Mouse (Mus musculus): ENCODE measurements at regions not wholly inside any gene's neighbourhood (a gene's known extent, or its start where the extent isn't known, plus 50 kb on each side); places are given as distances from the start of the nearest gene placed in this dataset.

- Histone ChIP-seq H3K4me3 (ENCODE audit: insufficient read depth, low read depth, low read length) (no peak overlapping the region), H3K27me3 (replicated peaks; ENCODE audit: control insufficient read depth, insufficient read depth, low read length) (no peaks in the 10 kb centered on the region), H3K36me3 (ENCODE audit: control insufficient read depth, insufficient read depth, low read length) (no peaks in the 10 kb centered on the region), H3K27ac (ENCODE audit: insufficient read depth, low read depth, low read length) (no peak overlapping the region), H3K4me1 (ENCODE audit: control insufficient read depth, insufficient read depth, low read length) (no peaks in the 10 kb centered on the region)
- no peak for TF ChIP-seq POLR2A (IDR thresholded peaks at IDR 0.05; ENCODE audit: low read depth, low read length)
- no peak for TF ChIP-seq CTCF (conservative IDR thresholded peaks at IDR 0.05; ENCODE audit: insufficient read depth, insufficient read length, low read depth, low read length)
- no peak for DNase-seq
Measured at GRCm38 (mm10) chr10:97008873-97009272, 392.1 kb downstream of the Btg1 start.

- Histone ChIP-seq H3K4me1 (ENCODE audit: control insufficient read depth, insufficient read depth, low read length) (no peaks in the 10 kb centered on the region), H3K27ac (ENCODE audit: insufficient read depth, low read depth, low read length) (no peak overlapping the region), H3K4me3 (ENCODE audit: insufficient read depth, low read depth, low read length) (no peak overlapping the region), H3K36me3 (ENCODE audit: control insufficient read depth, insufficient read depth, low read length) (no peaks in the 10 kb centered on the region), H3K27me3 (replicated peaks; ENCODE audit: control insufficient read depth, insufficient read depth, low read length) (no peaks in the 10 kb centered on the region)
- DNase-seq, result no peak
- TF ChIP-seq POLR2A (IDR thresholded peaks at IDR 0.05; ENCODE audit: low read depth, low read length), result no peak
- TF ChIP-seq CTCF (conservative IDR thresholded peaks at IDR 0.05; ENCODE audit: insufficient read depth, insufficient read length, low read depth, low read length), result no peak
- WGBS, result 91% methylated on average over 1 of the region's 1 CpGs
Measured at GRCm38 (mm10) chr10:97009859-97010258, 393.1 kb downstream of the Btg1 start.

GRCm38 (mm10) chr10:97018641-97019040 lies 401.8 kb downstream of the Btg1 start:
- H3K27me3 ChIP-seq (replicated peaks; ENCODE audit: control insufficient read depth, insufficient read depth, low read length), result no peaks in the 10 kb centered on the region
- no peak overlapping the region for H3K4me3 ChIP-seq (ENCODE audit: insufficient read depth, low read depth, low read length)
- no peak overlapping the region for H3K27ac ChIP-seq (ENCODE audit: insufficient read depth, low read depth, low read length)
- no peak for DNase-seq
- TF ChIP-seq CTCF (conservative IDR thresholded peaks at IDR 0.05; ENCODE audit: insufficient read depth, insufficient read length, low read depth, low read length) (no peak), POLR2A (IDR thresholded peaks at IDR 0.05; ENCODE audit: low read depth, low read length) (no peak)
- H3K36me3 ChIP-seq (ENCODE audit: control insufficient read depth, insufficient read depth, low read length), result no peaks in the 10 kb centered on the region
- H3K4me1 ChIP-seq (ENCODE audit: control insufficient read depth, insufficient read depth, low read length), result no peaks in the 10 kb centered on the region
- whole genome bisulfite sequencing, result 71% methylated on average over 3 of the region's 3 CpGs

GRCm38 (mm10) chr10:97028776-97029175 lies 412.0 kb downstream of the Btg1 start:
- Histone ChIP-seq H3K36me3 (ENCODE audit: control insufficient read depth, insufficient read depth, low read length) (no peaks in the 10 kb centered on the region), H3K4me3 (ENCODE audit: insufficient read depth, low read depth, low read length) (no peak overlapping the region), H3K4me1 (ENCODE audit: control insufficient read depth, insufficient read depth, low read length) (no peaks in the 10 kb centered on the region), H3K27me3 (replicated peaks; ENCODE audit: control insufficient read depth, insufficient read depth, low read length) (no peaks in the 10 kb centered on the region), H3K27ac (ENCODE audit: insufficient read depth, low read depth, low read length) (no peak overlapping the region)
- 76% methylated on average over 5 of the region's 5 CpGs for WGBS
- TF ChIP-seq POLR2A (IDR thresholded peaks at IDR 0.05; ENCODE audit: low read depth, low read length) (no peak), CTCF (conservative IDR thresholded peaks at IDR 0.05; ENCODE audit: insufficient read depth, insufficient read length, low read depth, low read length) (no peak)
- no peak for DNase-seq

GRCm38 (mm10) chr10:97030996-97031395 lies 414.2 kb downstream of the Btg1 start:
- WGBS, result 88% methylated on average over 2 of the region's 2 CpGs
- H3K36me3 ChIP-seq (ENCODE audit: control insufficient read depth, insufficient read depth, low read length), result no peaks in the 10 kb centered on the region
- H3K4me3 ChIP-seq (ENCODE audit: insufficient read depth, low read depth, low read length), result no peak overlapping the region
- H3K27ac ChIP-seq (ENCODE audit: insufficient read depth, low read depth, low read length), result no peak overlapping the region
- no peaks in the 10 kb centered on the region for H3K4me1 ChIP-seq (ENCODE audit: control insufficient read depth, insufficient read depth, low read length)
- no peaks in the 10 kb centered on the region for H3K27me3 ChIP-seq (replicated peaks; ENCODE audit: control insufficient read depth, insufficient read depth, low read length)
- no peak for DNase-seq
- TF ChIP-seq POLR2A (IDR thresholded peaks at IDR 0.05; ENCODE audit: low read depth, low read length), result no peak

- 56% methylated on average over 12 of the region's 12 CpGs for WGBS
- H3K27me3 ChIP-seq (replicated peaks; ENCODE audit: control insufficient read depth, insufficient read depth, low read length), result no peaks in the 10 kb centered on the region
- no peak overlapping the region for H3K27ac ChIP-seq (ENCODE audit: insufficient read depth, low read depth, low read length)
- TF ChIP-seq POLR2A (IDR thresholded peaks at IDR 0.05; ENCODE audit: low read depth, low read length), result no peak
- TF ChIP-seq CTCF (conservative IDR thresholded peaks at IDR 0.05; ENCODE audit: insufficient read depth, insufficient read length, low read depth, low read length), result no peak
- no peak for DNase-seq
- no peaks in the 10 kb centered on the region for H3K4me1 ChIP-seq (ENCODE audit: control insufficient read depth, insufficient read depth, low read length)
- no peak overlapping the region for H3K4me3 ChIP-seq (ENCODE audit: insufficient read depth, low read depth, low read length)
- H3K36me3 ChIP-seq (ENCODE audit: control insufficient read depth, insufficient read depth, low read length), result no peaks in the 10 kb centered on the region
Measured at GRCm38 (mm10) chr10:97035371-97035786, 418.6 kb downstream of the Btg1 start.

- Histone ChIP-seq H3K4me3 (ENCODE audit: insufficient read depth, low read depth, low read length) (no peak overlapping the region), H3K27me3 (replicated peaks; ENCODE audit: control insufficient read depth, insufficient read depth, low read length) (no peaks in the 10 kb centered on the region), H3K4me1 (ENCODE audit: control insufficient read depth, insufficient read depth, low read length) (no peaks in the 10 kb centered on the region), H3K36me3 (ENCODE audit: control insufficient read depth, insufficient read depth, low read length) (no peaks in the 10 kb centered on the region), H3K27ac (ENCODE audit: insufficient read depth, low read depth, low read length) (no peak overlapping the region)
- 30% methylated on average over 4 of the region's 4 CpGs for WGBS
- TF ChIP-seq POLR2A (IDR thresholded peaks at IDR 0.05; ENCODE audit: low read depth, low read length), result no peak
- TF ChIP-seq CTCF (conservative IDR thresholded peaks at IDR 0.05; ENCODE audit: insufficient read depth, insufficient read length, low read depth, low read length), result no peak
- no peak for DNase-seq
Measured at GRCm38 (mm10) chr10:97038025-97038424, 421.2 kb downstream of the Btg1 start.

GRCm38 (mm10) chr10:97047566-97047965 lies 430.8 kb downstream of the Btg1 start:
- Histone ChIP-seq H3K27me3 (replicated peaks; ENCODE audit: control insufficient read depth, insufficient read depth, low read length) (no peaks in the 10 kb centered on the region), H3K27ac (ENCODE audit: insufficient read depth, low read depth, low read length) (no peak overlapping the region), H3K36me3 (ENCODE audit: control insufficient read depth, insufficient read depth, low read length) (no peaks in the 10 kb centered on the region), H3K4me3 (ENCODE audit: insufficient read depth, low read depth, low read length) (no peak overlapping the region), H3K4me1 (ENCODE audit: control insufficient read depth, insufficient read depth, low read length) (no peaks in the 10 kb centered on the region)
- no peak for DNase-seq
- over 99% methylated on average over 2 of the region's 2 CpGs for WGBS
- no peak for TF ChIP-seq POLR2A (IDR thresholded peaks at IDR 0.05; ENCODE audit: low read depth, low read length)
- no peak for TF ChIP-seq CTCF (conservative IDR thresholded peaks at IDR 0.05; ENCODE audit: insufficient read depth, insufficient read length, low read depth, low read length)

All from kidney, adult 2 months (tissue).